Comparison of ENCODE assay signal across 1 mouse cellular context in the genomic region with DNA sequence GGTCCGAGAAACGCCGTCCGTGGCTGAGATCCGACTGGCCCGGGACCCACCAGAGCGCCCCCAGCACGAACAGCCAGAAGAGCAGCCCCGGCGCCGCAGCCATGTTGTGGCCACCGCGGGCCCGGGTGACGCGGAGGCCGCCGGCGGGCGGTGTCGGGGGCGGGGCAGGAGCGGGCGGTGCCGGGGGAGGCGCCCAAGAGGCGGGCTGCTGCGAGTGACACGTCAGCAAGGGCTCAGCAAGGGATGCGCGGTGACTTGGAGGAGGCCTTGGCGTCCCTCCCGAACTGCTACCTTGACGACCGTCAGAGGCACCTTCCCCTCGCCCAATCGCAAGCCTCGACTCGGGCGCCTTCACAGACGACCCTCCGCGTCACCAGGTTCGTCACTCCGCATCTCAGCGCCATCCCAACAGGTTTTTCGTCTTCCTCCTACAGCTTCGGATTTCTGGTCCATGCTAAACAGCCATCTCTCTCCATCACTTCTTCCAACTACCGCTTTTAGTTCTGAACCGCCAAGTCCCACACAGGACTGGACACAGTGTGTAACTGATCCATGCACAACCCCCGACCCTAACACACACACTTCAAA.
TF ChIP-seq lines count a peak whose summit lies in the region.

Mia3 (minus strand) TSS at position 127 of the 588 bp plus-strand sequence.

TF ChIP-seq in MEL, 35 proteins besides CTCF, POLR2A, EP300 and RAD21 (continued from another document):
- no peak for TF ChIP-seq ZC3H11A (IDR thresholded peaks at IDR 0.05; ENCODE audit: low read depth, low read length)
- TF ChIP-seq GATA1 (IDR thresholded peaks at IDR 0.05; ENCODE audit: low read depth, low read length), result no peak
- no peak for TF ChIP-seq JUND (IDR thresholded peaks at IDR 0.05; ENCODE audit: low read depth, low read length)
- TF ChIP-seq USF2 (IDR thresholded peaks at IDR 0.05; ENCODE audit: borderline replicate concordance in 1 of 2, insufficient read depth in 1 of 2, low read depth in 1 of 2, low read length in 2 of 2), result no peak
- no peak for TF ChIP-seq USF1 (IDR thresholded peaks at IDR 0.05; ENCODE audit: low read depth, low read length)
- TF ChIP-seq TCF12 (IDR thresholded peaks at IDR 0.05; ENCODE audit: low read depth, low read length), result peak; percentile 19; the same call in 1 of the 2 replicates
- 0 out of 2 replicates have a peak, but pooled peaks have one; percentile 28 for TF ChIP-seq E2F4 (IDR thresholded peaks at IDR 0.05; ENCODE audit: borderline replicate concordance, low read depth, low read length)
TF ChIP-seq in MEL: peak in this region for 14.
